Mouse (Mus musculus) stomach, postnatal 0 days (tissue): ENCODE measurements around the gene Trmt1.

Experiments
- CTCF ChIP-seq: IDR thresholded peaks from 2 replicates; pipeline ENCODE4 v1.5.1; 2016; ENCODE audit warnings: antibody characterized with exemption, low read depth, mild to moderate bottlenecking, moderate library complexity
- EP300 ChIP-seq: optimal IDR thresholded peaks from 2 replicates; pipeline ENCODE3; 2016; ENCODE audit warnings: antibody characterized with exemption

DNA sequence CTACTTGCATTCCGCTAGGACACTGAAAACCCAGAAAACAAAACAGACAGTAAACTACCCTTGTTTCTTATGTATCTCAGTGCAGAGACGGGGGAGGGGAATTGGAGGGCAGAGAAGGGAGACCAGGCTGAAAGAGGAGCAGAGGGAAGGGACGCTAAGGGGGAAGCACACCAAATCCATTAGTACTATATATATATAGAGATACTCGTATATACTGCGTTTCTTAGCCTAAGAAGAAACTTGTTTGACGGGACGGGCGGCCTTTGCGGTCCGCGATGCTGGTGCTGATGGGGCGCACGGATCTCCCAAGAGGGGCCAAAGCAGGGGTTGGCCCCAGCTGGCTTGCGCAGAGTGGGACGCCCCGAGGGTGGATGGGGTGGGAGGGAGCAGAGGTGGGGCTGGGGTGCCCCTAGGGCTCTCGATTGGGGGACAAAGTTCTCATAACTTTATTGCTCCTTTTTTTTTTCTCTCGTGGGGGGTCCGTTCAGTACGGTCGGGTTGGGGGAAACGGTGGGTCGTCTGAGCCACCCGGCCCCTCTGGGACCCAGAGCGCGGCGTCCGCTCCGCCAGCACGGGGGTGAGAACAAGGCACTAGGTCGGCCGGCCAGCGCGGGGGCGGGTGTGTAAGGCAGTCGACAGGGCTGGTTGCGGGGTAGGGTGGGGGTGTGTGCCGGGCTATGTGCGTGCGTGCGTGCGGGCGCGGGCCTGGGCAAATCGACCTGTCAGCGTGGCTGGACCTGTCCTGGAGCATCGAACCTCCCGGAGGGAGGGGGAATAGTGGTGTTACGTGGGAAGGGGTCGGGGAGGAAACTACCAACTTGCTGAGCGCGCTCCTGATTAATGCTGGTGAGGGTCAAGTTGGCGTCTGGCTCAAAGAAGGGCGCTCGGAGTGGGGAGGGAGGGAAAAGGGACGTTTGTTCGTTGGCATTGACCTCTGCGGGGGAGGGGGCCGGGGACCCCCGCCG, 19.0 kb downstream of the Trmt1 start:
- TF ChIP-seq CTCF (no peak), EP300 (no peak)
